Mouse (Mus musculus) kidney, adult 8-10 months (tissue): ENCODE results near the gene Hist1h1a.

Experiments
- DNase-seq, 2 experiments: peaks; one replicate each; pipeline ENCODE4 v3.0.0; 2022

Hist1h1a gene

GRCm38 (mm10) chr13:23744421-23745380, 18.8 kb upstream of the Hist1h1a start:
- no peak for DNase-seq

- peak; percentile 66 to 86 for DNase-seq
These were observed 17.9 kb upstream of the Hist1h1a start, which contains the start of gene Hist1h3c for GRCm38 (mm10) chr13:23745381-23746161. Gene Hist1h3c (minus strand): TSS chr13:23745602.

GRCm38 (mm10) chr13:23746201-23747080, 17.0 kb upstream of the Hist1h1a start, which contains the start of gene Hist1h2bb:
Gene Hist1h2bb (plus strand): TSS chr13:23746734.
- DNase-seq = peak; percentile 59 to 86

GRCm38 (mm10) chr13:23747081-23747891, 16.2 kb upstream of the Hist1h1a start:
- no peak for DNase-seq

- no peak for DNase-seq
These were observed 15.6 kb upstream of the Hist1h1a start for GRCm38 (mm10) chr13:23747892-23748288.

- no peak for DNase-seq
These were observed 13.8 kb upstream of the Hist1h1a start for GRCm38 (mm10) chr13:23749563-23750121.

GRCm38 (mm10) chr13:23750839-23751477, 12.5 kb upstream of the Hist1h1a start, which contains the start of gene Hist1h2ab:
Gene Hist1h2ab (plus strand): TSS chr13:23751126.
- peak in 1 of 2 experiments; percentile 32 for DNase-seq

- DNase-seq = no peak
These were observed 11.9 kb upstream of the Hist1h1a start for GRCm38 (mm10) chr13:23751478-23751956.

- DNase-seq = peak; percentile 66 to 84
These were observed 11.3 kb upstream of the Hist1h1a start, which contains the start of gene Hist1h3b for GRCm38 (mm10) chr13:23752067-23752741. Gene Hist1h3b (plus strand): TSS chr13:23752267.

- no peak for DNase-seq
These were observed 10.7 kb upstream of the Hist1h1a start for GRCm38 (mm10) chr13:23752742-23753172.

GRCm38 (mm10) chr13:23753314-23754078, 10.0 kb upstream of the Hist1h1a start:
- DNase-seq = no peak

GRCm38 (mm10) chr13:23755000-23755399, 8.5 kb upstream of the Hist1h1a start:
- no peak for DNase-seq

- DNase-seq = peak; percentile 89 to 92
These were observed 6.7 kb upstream of the Hist1h1a start, which contains the start of gene Hist1h4b for GRCm38 (mm10) chr13:23756790-23757189. Gene Hist1h4b (plus strand): TSS chr13:23757013.

GRCm38 (mm10) chr13:23757211-23757773, 6.2 kb upstream of the Hist1h1a start:
- no peak for DNase-seq

- DNase-seq = no peak
These were observed 5.5 kb upstream of the Hist1h1a start for GRCm38 (mm10) chr13:23757921-23758320.

- DNase-seq = no peak
These were observed 4.2 kb upstream of the Hist1h1a start for GRCm38 (mm10) chr13:23759251-23759771.

- DNase-seq = no peak
These were observed 3.6 kb upstream of the Hist1h1a start for GRCm38 (mm10) chr13:23759916-23760239.
